Mouse (Mus musculus) cerebellum, adult 9-11 months (tissue): Measurements from ENCODE around the gene Stmn1.
"Not testable (repeated sequence)": the region's sequence is repeated elsewhere in the genome, so short reads cannot be mapped to it uniquely, and the experiment has no call there.

Experiments
- DNase-seq: peaks from one replicate; pipeline ENCODE4 v3.0.0; 2022

Stmn1 gene

GRCm38 (mm10) chr4:134489986-134490665, 22.0 kb downstream of the Stmn1 start:
- no peak for DNase-seq

- peak; percentile 57 for DNase-seq
Observed at GRCm38 (mm10) chr4:134491716-134492115, 23.6 kb downstream of the Stmn1 start.

GRCm38 (mm10) chr4:134494161-134494560, 26.0 kb downstream of the Stmn1 start:
- DNase-seq = not testable (repeated sequence)

- no peak for DNase-seq
Observed at GRCm38 (mm10) chr4:134494780-134495545, 26.8 kb downstream of the Stmn1 start.

GRCm38 (mm10) chr4:134495546-134495923, 27.4 kb downstream of the Stmn1 start:
- no peak for DNase-seq

GRCm38 (mm10) chr4:134496595-134497210, 28.6 kb downstream of the Stmn1 start, which contains the start of gene Paqr7:
Gene Paqr7 (plus strand): TSS chr4:134496697.
- peak; percentile 92 for DNase-seq

- no peak for DNase-seq
Observed at GRCm38 (mm10) chr4:134497223-134497622, 29.1 kb downstream of the Stmn1 start.

GRCm38 (mm10) chr4:134497986-134498731, 30.0 kb downstream of the Stmn1 start:
- DNase-seq = peak; percentile 50

GRCm38 (mm10) chr4:134498983-134499382, 30.9 kb downstream of the Stmn1 start:
- not testable (repeated sequence) for DNase-seq

- no peak for DNase-seq
Observed at GRCm38 (mm10) chr4:134501095-134501494, 33.0 kb downstream of the Stmn1 start.

GRCm38 (mm10) chr4:134503686-134504357, 35.7 kb downstream of the Stmn1 start:
- no peak for DNase-seq

- no peak for DNase-seq
Observed at GRCm38 (mm10) chr4:134505303-134505789, 37.2 kb downstream of the Stmn1 start.

GRCm38 (mm10) chr4:134505966-134506594, 38.0 kb downstream of the Stmn1 start:
- no peak for DNase-seq

- DNase-seq = no peak
Observed at GRCm38 (mm10) chr4:134506713-134507112, 38.6 kb downstream of the Stmn1 start.

GRCm38 (mm10) chr4:134510396-134510795, 42.3 kb downstream of the Stmn1 start:
- DNase-seq = no peak

- DNase-seq = peak; percentile 85
Observed at GRCm38 (mm10) chr4:134510845-134511411, 42.8 kb downstream of the Stmn1 start, which contains the start of gene Aunip. Gene Aunip (plus strand): TSS chr4:134510999.

- no peak for DNase-seq
Observed at GRCm38 (mm10) chr4:134511730-134512129, 43.6 kb downstream of the Stmn1 start.

GRCm38 (mm10) chr4:134512798-134513197, 44.7 kb downstream of the Stmn1 start:
- DNase-seq = no peak

- no peak for DNase-seq
Observed at GRCm38 (mm10) chr4:134514309-134514930, 46.3 kb downstream of the Stmn1 start.

GRCm38 (mm10) chr4:134515614-134516013, 47.5 kb downstream of the Stmn1 start:
- DNase-seq = no peak

GRCm38 (mm10) chr4:134516981-134517380, 48.9 kb downstream of the Stmn1 start:
- DNase-seq = no peak
